Mouse (Mus musculus) cerebellum, postnatal 10 days (tissue): ENCODE data around the gene Vcam1.

ENCODE experiments used
- DNase-seq, 2 experiments: peaks; one replicate each; pipeline ENCODE4 v3.0.0; 2021; ENCODE audit warnings: mixed read lengths in 2 of 2

Vcam1 gene

DNA sequence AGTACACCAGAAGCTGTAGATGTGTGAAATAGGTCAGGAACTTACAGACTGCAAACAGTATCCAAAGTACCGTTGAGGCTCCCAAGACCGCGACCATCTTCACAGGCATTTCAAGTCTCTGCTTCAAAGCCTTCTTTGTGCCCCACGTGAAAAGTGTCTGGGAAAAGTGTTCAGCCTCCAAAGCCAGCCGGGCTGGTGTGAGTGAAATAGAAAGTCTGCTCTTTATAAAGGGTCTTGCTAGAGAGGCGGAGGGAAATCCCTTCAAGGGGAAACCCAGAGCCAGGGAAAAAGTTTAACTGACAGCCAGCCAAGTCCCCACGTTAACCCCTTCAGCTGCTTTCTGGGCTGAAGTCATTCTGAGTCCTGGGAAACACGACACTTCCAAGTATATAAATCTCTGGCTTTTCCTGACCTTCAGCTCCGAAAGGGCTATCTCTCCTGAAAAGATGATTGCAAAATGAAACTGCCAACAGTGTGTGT, at the start of gene Vcam1:
Gene Vcam1, minus strand, starts transcription at position 430 of the 480 bp plus-strand sequence.
- peak; percentile 41 to 57 for DNase-seq

DNA sequence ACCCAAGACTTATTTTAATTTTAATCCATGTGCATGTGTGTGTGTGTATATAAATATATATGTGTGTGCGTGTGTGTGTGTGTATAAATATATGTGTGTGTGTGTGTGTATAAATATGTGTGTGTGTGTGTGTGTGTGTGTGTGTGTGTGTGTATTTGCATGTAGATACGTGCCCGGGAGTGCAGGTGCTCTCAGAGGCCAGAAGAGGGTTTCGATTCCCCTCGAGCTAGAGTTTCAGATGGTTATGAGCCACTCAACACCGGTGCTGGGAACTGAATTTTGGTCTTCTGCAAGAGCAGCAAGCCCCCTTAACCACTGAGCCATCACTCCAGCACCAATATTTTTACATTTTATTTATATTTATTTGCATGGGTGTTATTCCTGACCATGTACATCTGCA, 45.6 kb upstream of the Vcam1 start:
- no peak for DNase-seq

DNA sequence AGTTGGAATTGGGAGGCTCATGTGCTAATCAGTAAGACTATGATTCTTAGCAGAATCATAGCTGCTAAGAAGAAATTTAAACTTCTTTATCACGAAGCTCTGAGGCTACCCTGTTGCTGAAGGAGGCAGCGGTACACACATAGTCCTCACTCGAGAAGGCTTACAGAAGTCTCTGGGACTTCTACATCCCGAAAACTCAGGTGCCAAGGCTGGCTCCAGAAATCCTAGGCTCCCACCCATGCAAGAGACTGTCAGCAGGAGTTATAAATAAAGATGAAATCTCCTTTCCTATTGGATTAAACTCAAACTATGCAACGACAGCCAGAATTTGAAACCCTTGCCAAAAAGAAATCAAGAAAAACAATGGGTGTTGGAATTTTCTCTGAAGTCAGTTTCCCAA, 42.0 kb upstream of the Vcam1 start:
- no peak for DNase-seq

DNA sequence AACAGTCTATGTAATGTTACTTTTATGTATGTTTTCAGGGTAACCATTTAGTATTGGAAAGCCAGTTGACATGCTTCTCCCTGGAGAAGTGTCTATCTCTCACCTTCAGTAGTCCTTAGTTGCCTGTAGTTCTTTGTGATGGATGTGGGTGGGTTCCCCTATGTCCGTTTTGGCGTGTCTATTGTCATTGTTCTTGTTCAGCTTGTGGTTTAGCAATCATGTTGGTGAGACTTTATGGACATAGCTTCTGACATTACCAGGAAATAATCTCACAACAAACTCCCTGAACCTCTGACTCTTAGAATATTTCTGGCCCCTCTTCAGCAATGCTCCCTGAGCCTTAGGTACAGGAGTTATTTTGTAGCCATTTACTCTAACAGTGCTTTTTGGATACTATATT, 38.6 kb upstream of the Vcam1 start:
- no peak for DNase-seq

DNA sequence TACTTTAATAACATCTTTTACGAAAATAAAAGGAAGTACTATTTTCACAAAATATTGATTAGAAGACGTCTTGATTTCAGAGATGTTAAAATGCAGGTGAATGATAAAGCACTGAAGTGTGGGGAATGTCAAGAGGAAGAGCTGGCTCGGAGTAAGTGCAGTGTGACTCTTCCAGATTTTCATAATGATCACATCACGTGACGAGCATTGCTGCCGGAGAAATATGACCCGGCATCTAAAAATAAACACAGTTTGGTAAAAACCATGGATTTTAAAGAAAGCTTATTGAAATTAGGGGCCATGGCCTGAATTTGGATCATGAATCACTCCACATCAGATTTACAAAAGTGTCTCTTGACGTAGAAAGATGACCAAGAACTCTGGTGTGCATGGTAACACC, 36.8 kb upstream of the Vcam1 start:
- no peak for DNase-seq

DNA sequence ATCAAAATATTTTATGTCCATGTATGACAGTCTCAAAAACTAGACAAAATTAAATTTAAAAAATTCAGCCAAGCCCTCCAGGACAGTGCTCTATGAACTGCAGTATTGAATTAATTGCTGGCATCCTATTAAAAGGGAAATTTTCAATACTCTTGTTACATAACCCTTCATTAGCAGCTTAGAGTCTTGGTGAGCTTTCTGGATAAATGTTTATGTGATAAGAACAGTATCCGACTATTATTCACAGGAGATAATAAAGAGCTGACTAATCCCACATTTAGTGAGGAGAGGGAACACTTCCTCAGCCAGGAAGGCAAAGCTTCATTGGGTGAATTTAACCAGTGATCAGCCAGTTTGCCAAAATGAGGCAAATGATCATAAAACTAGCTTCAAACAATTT, 35.5 kb upstream of the Vcam1 start:
- DNase-seq, result no peak

DNA sequence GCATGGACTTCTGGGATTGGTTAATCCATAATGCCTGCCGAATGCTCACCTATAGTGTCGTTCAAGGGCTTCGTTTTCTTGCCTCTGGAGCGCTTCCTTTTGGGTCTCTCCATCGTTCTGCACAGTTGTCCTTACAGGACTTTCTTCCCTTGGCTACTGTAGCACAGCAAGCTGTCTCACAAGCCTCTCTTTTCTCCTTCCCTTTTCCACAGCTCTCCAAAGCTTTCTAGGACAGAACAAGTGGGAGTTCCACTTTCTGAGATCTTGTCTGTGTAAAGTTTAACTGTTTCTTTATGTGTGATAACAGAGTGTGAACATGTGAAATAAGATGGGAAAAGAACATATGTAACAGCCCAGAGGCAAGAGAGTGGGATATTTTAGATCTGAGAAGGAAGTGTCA, 34.0 kb upstream of the Vcam1 start:
- DNase-seq, result no peak

DNA sequence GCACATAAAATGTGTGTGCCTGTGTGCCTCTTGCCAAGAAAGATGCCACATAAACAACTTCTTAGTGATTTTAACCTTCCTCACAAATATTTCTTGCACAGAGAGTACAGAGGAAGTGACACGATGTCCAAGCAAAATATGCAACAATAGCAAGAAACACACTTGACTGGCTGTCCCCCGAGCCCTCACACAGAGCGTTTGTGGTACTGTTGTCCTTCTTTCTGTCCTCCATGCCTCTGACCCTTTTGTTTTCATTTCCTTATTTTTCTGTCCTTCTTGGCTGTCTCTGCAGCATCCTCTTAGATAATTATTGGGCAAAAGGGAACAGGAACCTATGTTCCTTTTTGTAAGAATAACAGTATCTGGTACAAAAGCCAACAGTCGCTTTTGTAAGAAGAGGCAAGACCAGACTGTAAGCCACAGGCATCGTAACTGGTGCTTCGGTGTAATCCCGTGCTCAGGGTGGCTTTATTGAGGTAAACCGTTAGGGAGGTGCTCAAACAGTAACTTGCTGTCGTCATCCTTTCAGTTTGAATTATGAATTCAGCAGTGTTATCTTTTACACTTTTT, 32.7 kb upstream of the Vcam1 start:
- no peak for DNase-seq

DNA sequence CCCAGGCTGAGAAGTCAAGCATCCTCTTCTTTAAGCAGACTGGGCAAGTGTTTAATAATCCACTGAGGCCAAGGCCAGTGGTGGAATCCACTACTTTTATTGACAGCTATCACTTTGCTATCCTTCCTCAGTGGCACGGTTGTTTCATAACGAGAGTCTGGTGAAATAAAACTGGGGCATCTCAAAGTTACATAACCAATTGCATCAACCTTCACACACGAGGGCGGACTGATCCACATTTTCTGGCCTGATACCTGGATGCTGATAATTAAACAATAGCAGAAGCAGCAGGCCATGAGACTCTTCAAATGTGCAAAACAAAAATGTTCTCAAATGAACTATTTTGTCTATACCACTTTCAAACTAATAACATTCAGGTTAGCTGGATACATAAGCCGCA, 29.9 kb upstream of the Vcam1 start:
- DNase-seq, result no peak

DNA sequence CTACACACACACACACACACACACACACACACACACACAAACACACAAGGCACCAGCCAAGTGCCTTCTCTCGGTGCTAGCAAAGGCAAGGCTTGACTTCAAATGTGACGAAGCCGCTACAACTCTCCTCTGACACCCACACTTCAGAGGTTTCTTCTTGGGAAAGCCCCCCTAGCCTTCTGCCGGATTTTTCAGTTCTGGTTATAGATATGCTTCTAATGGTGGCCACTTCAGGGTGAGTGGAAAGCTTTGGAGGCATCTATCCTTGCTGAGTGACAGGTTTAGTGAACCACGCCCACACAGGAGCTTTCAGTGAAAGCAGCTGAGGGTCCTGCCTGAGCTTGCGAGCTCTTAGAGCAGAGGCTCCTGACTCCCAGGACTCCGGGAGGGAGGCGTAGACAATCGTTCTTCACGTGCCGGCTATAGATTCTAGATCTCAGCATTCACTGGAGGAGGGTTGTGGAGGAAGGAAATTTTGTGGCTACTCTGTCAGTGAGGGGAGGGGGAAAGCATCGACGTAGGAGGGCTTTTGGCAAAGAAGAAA, 28.0 kb upstream of the Vcam1 start:
- no peak for DNase-seq

DNA sequence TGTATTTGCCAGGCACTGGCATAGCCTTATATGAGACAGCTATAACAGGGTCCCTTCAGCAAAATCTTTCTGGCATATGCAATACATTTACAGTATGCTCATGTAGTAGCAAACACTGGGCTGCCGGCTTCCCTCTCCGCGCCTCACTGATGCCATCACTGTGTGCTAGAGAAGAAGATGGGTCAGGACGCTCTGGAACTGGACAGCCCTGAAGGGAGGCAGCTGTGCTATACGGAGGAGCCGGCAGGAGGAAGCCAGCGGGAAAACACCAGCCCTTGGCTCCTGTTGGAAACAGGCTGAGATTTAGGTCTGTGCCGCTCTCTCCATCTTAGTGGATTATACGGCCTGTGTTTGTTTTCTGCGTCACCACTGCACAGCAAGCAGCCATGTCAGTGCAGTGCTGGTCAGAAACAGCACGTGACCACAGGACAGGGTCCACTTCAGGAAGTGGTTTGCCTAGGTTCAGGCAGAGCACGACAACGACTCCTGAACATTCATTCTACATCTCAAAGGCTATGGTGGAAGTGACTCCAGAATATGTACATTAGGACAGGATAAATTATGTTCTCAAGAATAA, 20.7 kb upstream of the Vcam1 start:
- DNase-seq, result no peak

DNA sequence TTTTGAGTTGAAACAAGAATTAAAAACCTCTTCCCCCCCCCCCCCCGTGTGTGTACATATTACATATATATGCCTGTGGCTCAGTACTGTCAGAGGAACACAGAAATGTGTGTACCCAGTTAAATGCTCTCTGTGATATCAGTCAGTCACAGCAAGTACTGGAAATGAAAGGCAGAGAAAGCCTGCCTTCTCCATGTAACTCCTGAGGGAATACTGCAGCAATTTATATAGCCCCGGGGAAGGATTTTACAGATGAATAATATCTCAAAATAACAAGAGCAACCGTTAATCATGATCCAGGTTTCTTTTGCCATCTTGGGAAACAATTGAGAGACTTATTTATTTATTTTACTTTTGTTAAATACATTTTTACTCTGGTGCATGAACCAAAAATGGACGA, 19.6 kb upstream of the Vcam1 start:
- DNase-seq, result no peak

DNA sequence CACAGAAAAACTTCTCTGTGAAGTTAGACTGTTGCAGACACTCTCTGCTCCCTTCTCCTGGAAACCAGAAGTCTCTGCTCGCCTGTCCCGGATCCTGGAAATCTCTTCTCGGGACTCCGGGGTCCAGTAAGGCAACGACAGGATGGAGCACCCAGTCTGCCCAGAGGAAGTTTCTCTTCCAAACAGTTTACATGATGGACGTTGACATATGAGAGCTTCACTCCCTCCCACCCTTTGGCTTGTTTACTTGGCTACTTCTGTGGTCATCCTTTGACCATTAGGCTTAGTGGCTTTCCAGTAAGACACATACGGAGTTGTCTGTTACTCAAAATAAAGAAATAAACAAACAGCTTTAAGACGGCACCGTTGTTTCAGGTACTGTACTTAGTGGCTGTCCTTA, 19.2 kb upstream of the Vcam1 start:
- DNase-seq, result no peak

DNA sequence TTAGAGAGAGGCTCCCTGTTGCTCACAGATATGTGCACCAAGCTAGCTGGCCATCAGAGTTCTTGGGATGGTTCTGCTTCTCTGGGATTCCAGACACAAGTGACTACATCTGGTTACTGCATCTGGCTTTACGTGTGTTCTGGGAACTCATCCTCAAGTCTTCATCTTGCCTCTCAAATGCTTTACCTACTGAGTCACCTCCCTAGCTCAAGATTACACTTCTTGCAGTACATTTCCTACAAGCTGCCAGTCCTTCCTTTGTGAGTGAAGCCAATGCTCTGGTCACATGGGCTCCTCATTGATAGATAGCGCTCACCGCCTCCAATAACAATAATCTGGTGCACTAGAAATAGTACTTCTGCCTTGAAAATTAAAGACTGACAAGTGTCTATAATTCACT, 11.7 kb upstream of the Vcam1 start:
- no peak for DNase-seq

DNA sequence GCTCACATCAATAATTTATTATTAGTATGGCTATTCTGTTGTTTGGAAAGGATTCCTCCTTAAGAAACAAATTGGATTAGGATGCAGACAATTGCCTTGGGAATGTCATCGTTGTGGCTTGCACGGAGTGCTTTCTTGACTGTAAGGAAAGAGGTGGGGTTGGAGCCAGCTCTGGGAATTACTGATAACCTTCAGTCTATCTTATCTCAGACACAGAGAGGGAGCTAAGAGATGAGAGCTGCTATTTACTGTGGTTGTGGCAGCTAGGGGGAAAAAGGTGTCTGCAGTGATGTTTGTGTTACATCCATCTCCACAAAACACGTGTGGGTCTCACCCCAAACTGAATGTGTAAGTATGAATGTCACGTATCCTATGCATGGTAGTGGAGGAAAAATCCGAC, 9.5 kb upstream of the Vcam1 start:
- no peak for DNase-seq

DNA sequence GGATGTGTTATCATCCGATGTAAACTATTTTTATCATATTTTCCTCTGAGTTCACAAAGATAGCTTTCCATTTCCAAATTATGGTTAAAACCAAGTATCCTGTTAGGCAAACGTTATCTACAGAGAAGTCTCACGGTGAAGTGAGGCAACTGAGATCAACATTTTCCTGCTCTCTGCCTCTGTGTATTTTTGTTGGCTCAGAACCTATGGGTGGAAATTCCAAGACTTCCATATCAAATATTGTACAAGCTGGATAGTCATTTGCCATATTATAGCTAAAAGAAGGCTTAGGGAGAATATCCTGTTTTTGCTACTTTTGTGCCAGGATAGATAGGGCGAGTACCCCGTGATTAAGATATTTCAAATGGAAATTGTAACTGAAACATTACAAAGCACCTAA, 8.6 kb upstream of the Vcam1 start:
- DNase-seq, result no peak

DNA sequence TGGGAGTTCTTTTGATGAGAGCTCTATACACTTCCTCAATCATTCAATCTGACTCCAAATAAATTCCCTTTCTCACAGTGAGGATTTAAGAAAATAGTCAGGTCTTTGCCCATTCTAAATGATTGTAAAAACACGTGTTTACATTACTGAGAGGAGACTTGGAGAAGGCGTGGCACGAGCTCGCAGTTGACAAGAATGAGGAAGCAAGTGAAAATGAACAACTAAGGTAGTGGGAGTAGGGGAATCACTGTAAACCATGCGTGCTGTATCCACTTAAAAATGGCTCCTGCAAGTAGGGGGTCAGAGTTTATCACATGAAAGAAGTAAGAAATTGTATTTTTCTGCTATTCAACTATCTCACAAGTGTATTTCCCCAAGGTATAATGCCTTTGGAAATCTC, 3.9 kb upstream of the Vcam1 start:
- no peak for DNase-seq

DNA sequence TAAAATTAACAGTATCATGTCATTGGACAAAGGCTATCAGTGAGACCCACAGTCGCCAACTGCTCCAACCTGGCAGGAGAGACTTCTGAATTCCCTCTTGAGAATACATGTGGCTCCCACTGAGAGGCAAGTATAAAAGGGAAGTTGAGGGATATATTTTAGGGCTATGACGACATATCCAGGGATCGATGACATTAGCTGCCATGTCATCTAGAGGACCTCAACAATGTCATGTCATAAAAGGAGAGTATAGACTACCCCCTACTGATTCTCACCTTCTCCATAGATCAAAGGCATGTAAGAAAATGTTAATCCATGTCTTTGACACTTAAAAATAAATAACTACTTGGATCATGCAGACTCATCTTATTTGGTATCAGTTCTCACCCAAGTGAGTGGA, 1.2 kb upstream of the Vcam1 start:
- DNase-seq, result no peak

DNA sequence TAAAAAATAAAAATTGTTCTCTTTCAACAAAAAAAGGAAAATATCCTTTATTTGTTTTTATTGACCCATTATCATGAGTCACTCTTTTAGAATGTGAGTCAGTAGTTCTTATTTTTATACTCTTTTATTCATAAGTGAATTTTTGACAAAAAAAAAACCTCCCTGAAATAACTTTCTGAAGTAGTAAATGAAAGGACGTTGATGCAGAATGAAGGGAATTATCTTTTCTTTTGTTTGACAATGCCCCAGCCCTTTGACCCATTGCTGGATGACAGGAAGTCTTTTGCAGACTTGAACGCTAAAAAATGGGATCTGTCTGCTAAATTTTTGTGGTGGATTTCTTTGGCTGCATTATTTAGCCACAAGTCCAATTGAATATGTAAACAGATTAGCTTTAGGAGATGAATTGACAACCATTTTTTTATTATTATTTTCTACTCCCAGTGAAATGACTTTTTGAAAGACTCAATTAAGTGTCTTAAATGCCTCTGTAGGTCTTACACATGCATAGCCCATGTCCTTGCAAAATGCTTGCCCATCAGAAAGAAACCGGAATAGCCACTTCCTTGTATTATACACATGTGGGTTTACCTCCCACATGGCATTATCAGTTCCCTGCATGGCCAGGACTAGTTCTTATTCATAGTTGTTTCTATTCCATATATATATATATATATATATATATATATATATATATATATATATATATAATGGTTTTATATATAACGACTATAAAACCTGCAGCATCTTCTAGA, 530 bp upstream of the Vcam1 start:
- DNase-seq, result no peak

DNA sequence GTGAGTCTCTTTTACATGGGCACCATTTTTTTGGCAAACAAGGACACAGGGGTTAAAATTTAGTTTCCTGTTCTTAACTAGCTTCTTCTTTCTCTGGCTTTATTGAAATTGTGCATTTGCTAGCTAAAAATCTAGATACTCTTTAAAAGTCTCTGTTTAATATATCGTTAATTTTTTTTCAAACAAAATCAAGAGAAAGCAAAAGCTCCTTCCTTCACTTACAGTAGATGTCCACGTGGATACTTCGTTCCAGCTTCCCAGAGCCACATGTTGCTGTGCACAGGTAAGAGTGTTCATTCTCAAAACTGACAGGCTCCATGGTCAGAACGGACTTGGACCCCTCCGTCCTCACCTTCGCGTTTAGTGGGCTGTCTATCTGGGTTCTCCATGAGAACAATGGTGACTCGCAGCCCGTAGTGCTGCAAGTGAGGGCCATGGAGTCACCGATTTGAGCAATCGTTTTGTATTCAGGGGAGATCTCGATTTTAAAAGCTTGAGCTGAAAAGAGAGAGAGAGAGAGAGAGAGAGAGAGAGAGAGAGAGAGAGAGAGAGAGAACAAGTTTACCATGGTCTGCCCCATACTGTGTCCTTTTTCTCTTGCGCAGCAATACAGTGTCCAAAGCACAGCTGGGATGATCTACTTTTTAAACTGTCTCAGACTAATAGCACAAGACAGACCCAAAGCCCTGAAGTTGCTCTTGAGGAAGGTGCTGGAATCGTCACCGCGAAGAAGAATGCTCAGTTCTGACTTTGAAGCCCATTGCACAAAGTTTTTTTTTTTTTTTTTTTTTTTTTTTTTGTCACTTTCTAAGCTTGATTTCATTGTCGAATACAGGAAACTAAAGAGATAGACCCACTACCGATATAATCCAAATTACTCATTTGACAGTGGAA, 930 bp downstream of the Vcam1 start:
- no peak for DNase-seq

DNA sequence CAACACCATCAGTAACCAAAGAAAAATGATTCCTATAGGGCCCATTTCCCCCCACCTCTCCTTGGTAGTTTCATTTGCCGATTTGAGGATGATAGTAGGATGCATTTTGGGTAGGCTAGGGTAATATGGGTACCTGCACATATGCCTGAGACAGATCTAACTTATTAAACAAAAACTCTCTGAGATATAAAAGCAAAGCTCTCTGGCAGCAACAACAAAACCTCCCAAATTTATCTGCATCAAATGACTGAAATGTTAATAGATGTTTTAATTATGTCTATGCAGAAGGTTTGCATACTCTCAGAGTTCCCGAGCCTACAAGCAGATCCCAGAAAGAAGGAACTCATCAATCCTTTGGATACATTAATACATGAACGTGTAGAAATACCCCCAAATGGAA, 1.7 kb downstream of the Vcam1 start:
- no peak for DNase-seq

DNA sequence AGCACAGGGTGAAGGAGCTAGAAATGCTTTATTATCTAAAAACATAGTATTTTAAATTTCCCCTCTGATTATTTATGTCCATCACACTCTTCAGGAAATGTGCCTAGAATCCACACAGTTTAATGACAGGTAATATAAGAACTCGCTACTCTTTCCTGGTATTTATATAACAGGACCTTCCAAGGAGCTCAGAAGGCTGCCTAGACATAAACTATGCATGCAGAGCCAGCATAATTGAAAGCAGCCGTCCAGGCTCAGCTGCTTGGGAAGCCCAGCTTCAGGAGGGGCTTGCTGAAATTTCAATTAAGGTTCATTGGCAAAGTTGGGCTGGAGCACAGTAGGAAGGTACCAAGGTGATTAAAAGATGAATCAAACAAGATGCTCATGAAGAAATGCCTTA, 2.2 kb downstream of the Vcam1 start:
- DNase-seq, result no peak

DNA sequence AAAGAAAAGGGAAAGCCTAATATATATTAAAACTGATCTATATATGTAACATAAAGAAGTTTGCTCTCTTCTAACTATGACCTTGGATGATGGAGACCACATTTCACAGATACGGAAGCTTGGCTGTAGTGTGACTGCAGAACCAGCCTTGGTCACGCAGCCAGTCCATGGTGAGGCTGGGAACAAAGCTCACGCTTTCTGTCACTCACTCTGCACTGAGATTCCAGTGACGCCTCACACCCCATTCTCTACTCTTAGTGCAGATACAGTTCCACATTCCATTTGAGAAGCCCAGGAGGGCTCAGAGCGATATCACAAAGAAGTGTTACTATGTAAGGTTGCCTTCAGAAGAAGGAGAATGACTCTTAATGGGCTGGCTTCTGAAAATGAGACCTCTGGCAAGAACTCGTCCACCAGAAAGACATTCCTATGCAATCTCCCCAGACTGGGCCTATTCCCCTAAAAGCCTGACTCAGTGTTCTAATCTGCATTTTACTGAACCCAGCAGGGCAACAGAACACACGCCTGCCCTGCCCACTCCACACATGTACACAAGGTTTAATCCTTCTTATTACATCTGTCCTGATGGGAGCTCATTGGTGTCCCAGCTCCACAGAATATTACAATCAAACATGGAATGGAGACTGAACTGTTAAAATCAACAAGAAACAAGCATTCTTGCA, 2.8 kb downstream of the Vcam1 start:
- no peak for DNase-seq
